Mouse (Mus musculus) lung, postnatal 10 days (tissue): ENCODE data around the gene B020011L13Rik.
"Not testable (repeated sequence)": the region's sequence is repeated elsewhere in the genome, so short reads cannot be mapped to it uniquely, and the experiment has no call there.

Experiments
- DNase-seq: peaks from one replicate; pipeline ENCODE4 v3.0.0; 2021

B020011L13Rik gene

DNA sequence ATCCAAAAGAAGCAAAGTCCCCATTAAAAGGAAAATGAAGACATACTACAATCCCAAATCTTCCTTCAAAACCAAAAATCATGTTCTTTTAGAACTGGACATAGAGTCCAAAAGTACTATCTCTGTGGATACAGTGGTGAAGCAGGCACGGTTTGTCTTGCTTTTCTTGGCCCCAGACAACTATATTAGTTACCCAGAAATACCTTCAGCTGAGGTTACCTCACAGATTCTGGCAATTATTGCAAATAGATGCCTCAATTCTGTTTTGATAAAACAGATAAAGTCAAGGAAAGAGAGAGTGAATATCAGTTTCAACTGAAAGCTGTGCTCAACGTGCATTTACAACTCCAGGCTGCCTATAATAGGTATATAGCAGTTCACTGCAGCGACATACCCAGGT lies at the start of gene B020011L13Rik:
Gene B020011L13Rik, plus strand, starts transcription at position 301 of the 400 bp plus-strand sequence.
- DNase-seq, result not testable (repeated sequence)

DNA sequence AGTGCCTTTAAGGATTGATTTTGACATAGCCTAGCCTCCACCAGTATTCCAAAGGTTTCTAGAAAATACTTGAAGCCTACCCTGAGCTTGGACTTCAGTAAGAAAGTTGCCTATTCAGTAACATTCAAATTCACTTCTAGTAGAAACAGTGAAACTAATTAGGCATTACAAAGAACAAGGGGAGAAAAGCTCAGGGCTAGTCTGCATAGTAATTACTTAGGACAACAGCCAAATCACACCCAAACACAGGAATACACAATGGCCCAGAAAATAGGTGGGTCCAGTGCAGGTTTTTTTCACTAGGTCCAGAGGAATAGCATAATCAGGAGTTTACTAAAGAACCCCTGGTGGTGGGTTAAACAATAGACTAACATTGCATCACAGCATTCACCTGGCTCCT lies 35.3 kb downstream of the B020011L13Rik start:
- DNase-seq, result not testable (repeated sequence)

DNA sequence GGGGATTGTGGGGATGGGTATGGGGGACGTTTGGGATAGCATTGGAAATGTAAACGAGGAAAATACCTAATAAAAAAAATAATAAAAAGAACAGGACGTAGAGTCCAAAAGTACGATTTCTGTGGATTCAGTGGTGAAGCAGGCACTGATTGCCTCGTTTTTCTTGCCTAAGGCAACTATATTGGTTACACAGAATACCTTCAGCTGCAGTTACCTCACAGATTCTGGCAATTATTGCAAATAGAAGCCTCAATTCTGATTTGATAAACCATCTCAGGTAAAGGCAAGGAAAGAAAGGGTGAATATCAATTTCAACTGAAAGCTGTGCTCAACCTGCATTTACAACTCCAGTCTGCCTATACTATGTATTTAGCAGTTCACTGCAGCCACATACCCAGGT lies 48.8 kb downstream of the B020011L13Rik start, which contains the start of gene Gm28360:
Gene Gm28360, plus strand, starts transcription at position 301 of the 400 bp plus-strand sequence.
- not testable (repeated sequence) for DNase-seq

DNA sequence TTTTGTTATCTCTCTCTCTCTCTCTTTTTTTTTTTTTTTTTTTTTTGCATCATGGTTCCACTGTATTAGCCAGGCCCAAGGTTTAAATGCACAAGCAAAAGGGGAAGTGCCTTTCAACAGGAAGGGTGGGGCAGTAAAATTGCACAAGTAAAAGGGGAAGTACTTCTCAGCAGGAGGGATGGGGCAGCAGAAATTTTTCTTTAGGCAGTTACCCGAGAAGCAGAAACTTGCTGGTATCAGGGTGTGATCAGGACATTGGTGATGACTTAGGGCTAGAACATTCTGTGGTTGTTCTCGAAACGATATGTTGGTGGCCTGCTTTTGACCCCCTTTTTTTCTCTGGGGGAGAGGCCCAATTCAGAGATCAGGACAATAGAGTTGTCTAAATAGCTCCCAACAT lies 70.8 kb downstream of the B020011L13Rik start:
- DNase-seq, result not testable (repeated sequence)
